26 mouse cellular contexts compared by ENCODE assay signal in the genomic region with DNA sequence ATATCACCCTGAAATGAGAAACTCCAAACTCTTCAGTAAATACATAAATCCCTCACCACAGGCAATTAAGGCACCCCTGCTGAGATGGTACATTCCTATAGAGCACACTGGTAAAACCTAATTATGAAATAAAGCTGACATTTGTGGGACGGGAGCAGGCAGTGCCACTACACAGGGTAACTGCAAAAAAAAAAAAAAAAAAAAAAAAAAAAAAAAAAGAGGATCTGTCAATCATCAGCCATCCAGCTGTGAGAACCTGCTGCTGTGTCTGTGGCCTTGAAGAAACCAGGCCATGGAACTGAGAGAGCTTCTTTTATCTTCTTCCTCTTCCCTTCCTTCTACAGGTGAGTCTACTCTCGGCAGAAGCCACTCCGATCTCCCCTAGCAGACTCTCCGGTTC.
DNase-seq lines count a peak whose midpoint lies in the region; ATAC-seq and TF ChIP-seq lines count a peak whose summit lies in the region.
"Had no signal": no experiment of that assay in that cellular context is flagged by ENCODE, and none has a peak within 500 bp of the region (broad histone marks: within the 10 kb centered on the region; RNA-seq: fewer than 3 reads in every experiment).

No protein-coding gene starts in this region.

- no peak for TF ChIP-seq RAD21 in CH12.LX (IDR thresholded peaks at IDR 0.05; ENCODE audit: low read depth, low read length)
- TF ChIP-seq RAD21 in MEL (IDR thresholded peaks at IDR 0.05; ENCODE audit: low read depth, low read length), result no peak

- no peak overlapping the region for H3K4me3 ChIP-seq in CH12.LX (replicated peaks in 1 of 3; ENCODE audit: low read depth in 2 of 3, low read length in 2 of 3, poor library complexity in 1 of 3)
- H3K4me3 ChIP-seq in MEL (ENCODE audit: control insufficient read depth in 1 of 2, insufficient read depth in 1 of 2, low read depth in 2 of 2, low read length in 2 of 2), result no peak overlapping the region
- no peak overlapping the region for H3K4me3 ChIP-seq in midbrain, embryonic 14.5 days (replicated peaks; ENCODE audit: low read depth, low read length)
- H3K4me3 ChIP-seq: embryonic facial prominence, embryonic 13.5 days; embryonic facial prominence, embryonic 15.5 days; erythroblast, embryonic 14.5 days; forebrain, embryonic 10.5 days; forebrain, embryonic 12.5 days had no signal

- no peaks in the 10 kb centered on the region for H3K27me3 ChIP-seq in CH12.LX (replicated peaks)
- no peaks in the 10 kb centered on the region for H3K27me3 ChIP-seq in MEL (ENCODE audit: control insufficient read depth in 1 of 2, insufficient read depth in 2 of 2, low read length in 2 of 2)
- no peaks in the 10 kb centered on the region for H3K27me3 ChIP-seq in midbrain, embryonic 14.5 days (ENCODE audit: control insufficient read depth, insufficient read depth, low read length)
- H3K27me3 ChIP-seq: embryonic facial prominence, embryonic 13.5 days; embryonic facial prominence, embryonic 15.5 days; forebrain, embryonic 12.5 days had no signal

- TF ChIP-seq POLR2A in CH12.LX (IDR thresholded peaks at IDR 0.05; ENCODE audit: low read depth, low read length) (no peak), MEL (IDR thresholded peaks at IDR 0.05; ENCODE audit: control insufficient read depth in 1 of 2, insufficient read depth in 1 of 2, low read depth in 1 of 2, low read length in 2 of 2, poor library complexity in 1 of 2) (no peak)

- dilution Hi-C loops in CH12.LX (cut with MboI; ENCODE audit: extremely low pct_ligation_motif_present, extremely low pct_unique_long_range_greater_than_20kb, low sequenced_read_pairs), result no loop called here

- no peak for TF ChIP-seq CTCF in CH12.LX (conservative IDR thresholded peaks at IDR 0.05 in 1 of 2, IDR thresholded peaks at IDR 0.05 in 1 of 2; ENCODE audit: low read depth in 2 of 2, low read length in 2 of 2)
- no peak for TF ChIP-seq CTCF in MEL (IDR thresholded peaks at IDR 0.05 in 2 of 3, conservative IDR thresholded peaks at IDR 0.05 in 1 of 3; ENCODE audit: control insufficient read depth in 1 of 3, insufficient read depth in 1 of 3, low read depth in 2 of 3, low read length in 3 of 3, poor library complexity in 1 of 3, severe bottlenecking in 1 of 3)

- no peak for ATAC-seq in midbrain, embryonic 14.5 days (ENCODE audit: low FRiP score, low TSS enrichment)
- ATAC-seq in megakaryocyte progenitor cell, adult 5-6 weeks (replicated peaks; ENCODE audit: poor library complexity), result no peak
- ATAC-seq: CD4-positive, CD25-positive, alpha-beta regulatory T cell, adult 4 months; forebrain, embryonic 14.5 days; forebrain, embryonic 16.5 days had no signal

- H3K4me1 ChIP-seq in CH12.LX (ENCODE audit: control insufficient read depth in 1 of 2, insufficient read depth in 2 of 2) (peaks cover 0 to 3% of the 10 kb centered on the region in 2 experiments; a peak in 2 of 4 replicates), MEL (ENCODE audit: control insufficient read depth in 1 of 2, insufficient read depth in 2 of 2, low read length in 2 of 2) (no peaks in the 10 kb centered on the region)
- no peaks in the 10 kb centered on the region for H3K4me1 ChIP-seq in midbrain, embryonic 14.5 days (ENCODE audit: control insufficient read depth, insufficient read depth, low read length)
- H3K4me1 ChIP-seq: embryonic facial prominence, embryonic 13.5 days; embryonic facial prominence, embryonic 15.5 days; forebrain, embryonic 10.5 days; forebrain, embryonic 12.5 days had no signal

- WGBS in midbrain, embryonic 14.5 days, result 70% methylated on average over 4 of the region's 4 CpGs

- H3K36me3 ChIP-seq in CH12.LX (replicated peaks in 1 of 2; ENCODE audit: control insufficient read depth in 1 of 2, insufficient read depth in 1 of 2, low read length in 1 of 2) (no peaks in the 10 kb centered on the region), MEL (ENCODE audit: control insufficient read depth in 1 of 2, insufficient read depth in 2 of 2, low read length in 2 of 2) (no peaks in the 10 kb centered on the region)
- H3K36me3 ChIP-seq in midbrain, embryonic 14.5 days (ENCODE audit: control insufficient read depth, insufficient read depth, low read length), result no peaks in the 10 kb centered on the region
- H3K36me3 ChIP-seq: embryonic facial prominence, embryonic 13.5 days; embryonic facial prominence, embryonic 15.5 days; forebrain, embryonic 10.5 days; forebrain, embryonic 12.5 days; G1E had no signal

- H3K9ac ChIP-seq in CH12.LX (ENCODE audit: insufficient read depth, low read depth) (no peak overlapping the region), MEL (ENCODE audit: control insufficient read depth, low read depth, low read length, poor library complexity, severe bottlenecking) (no peak overlapping the region)
- H3K9ac ChIP-seq in midbrain, embryonic 14.5 days (replicated peaks; ENCODE audit: low read length), result no peak overlapping the region
- H3K9ac ChIP-seq: embryonic facial prominence, embryonic 13.5 days; embryonic facial prominence, embryonic 15.5 days; forebrain, embryonic 12.5 days had no signal

- peak; percentile 21 for DNase-seq in retina, embryonic 14.5 days (ENCODE audit: low spot score)
- no peak for DNase-seq in retina, postnatal 1 day
- DNase-seq in CH12.LX (ENCODE audit: extremely low read depth) (no peak), MEL (ENCODE audit: low read depth, low spot score) (no peak)
- DNase-seq in midbrain, embryonic 14.5 days, result no peak
- DNase-seq: adrenal gland, adult 2 months; adrenal gland, postnatal 10 days; adrenal gland, postnatal 25 days; B cell, adult 2 months; cerebellum, adult 11 months; cerebellum, adult 18-20 months; cerebellum, adult 8-10 months; cerebellum, adult 9-11 months; cerebellum, postnatal 14 days; cerebellum, postnatal 36 days; embryo, embryonic 11 days had no signal

- TF ChIP-seq EP300 in CH12.LX (IDR thresholded peaks at IDR 0.05; ENCODE audit: low read length) (no peak), MEL (IDR thresholded peaks at IDR 0.05; ENCODE audit: low read depth in 1 of 2, low read length in 2 of 2) (no peak)

- no peaks in the 10 kb centered on the region for H3K9me3 ChIP-seq in CH12.LX (replicated peaks; ENCODE audit: low read length)
- H3K9me3 ChIP-seq in MEL (replicated peaks; ENCODE audit: insufficient read depth, low read length), result no peaks in the 10 kb centered on the region
- H3K9me3 ChIP-seq in midbrain, embryonic 14.5 days (ENCODE audit: control insufficient read depth, low read length), result no peaks in the 10 kb centered on the region
- H3K9me3 ChIP-seq: embryonic facial prominence, embryonic 13.5 days; embryonic facial prominence, embryonic 15.5 days; forebrain, embryonic 10.5 days; forebrain, embryonic 12.5 days; G1E had no signal

- no peak overlapping the region for H3K27ac ChIP-seq in CH12.LX (ENCODE audit: insufficient read depth, low read depth)
- H3K27ac ChIP-seq in MEL (ENCODE audit: control insufficient read depth, low read depth, low read length), result no peak overlapping the region
- H3K27ac ChIP-seq in midbrain, embryonic 14.5 days (replicated peaks; ENCODE audit: low read depth, low read length), result no peak overlapping the region
- H3K27ac ChIP-seq: embryonic facial prominence, embryonic 13.5 days; embryonic facial prominence, embryonic 15.5 days; forebrain, embryonic 10.5 days; forebrain, embryonic 12.5 days had no signal

- H3K79me2 ChIP-seq in CH12.LX (replicated peaks; ENCODE audit: control insufficient read depth, extremely low read depth, insufficient read depth, poor library complexity, severe bottlenecking) (no peaks in the 10 kb centered on the region), MEL (ENCODE audit: control insufficient read depth, insufficient read depth, low read length, poor library complexity) (no peaks in the 10 kb centered on the region)

- in situ Hi-C loops in CH12.LX (cut with MboI; ENCODE audit: low pct_ligation_motif_present, low pct_unique_long_range_greater_than_20kb, low sequenced_read_pairs), result no loop called here

- no peak overlapping the region for H3K4me2 ChIP-seq in CH12.LX (ENCODE audit: insufficient read depth, low read depth, poor library complexity, severe bottlenecking)
- no peak overlapping the region for H3K4me2 ChIP-seq in midbrain, embryonic 14.5 days (ENCODE audit: low read length)
- H3K4me2 ChIP-seq: embryonic facial prominence, embryonic 13.5 days; embryonic facial prominence, embryonic 15.5 days; forebrain, embryonic 12.5 days had no signal

TF ChIP-seq in CH12.LX, 34 proteins besides CTCF, POLR2A, EP300 and RAD21:
- no peak for TF ChIP-seq MEF2A (IDR thresholded peaks at IDR 0.05; ENCODE audit: borderline replicate concordance, low read depth, low read length)
- peak; percentile 98 for TF ChIP-seq ZNF384 (IDR thresholded peaks at IDR 0.05; ENCODE audit: low read depth, low read length)

TF ChIP-seq in MEL, 35 proteins besides CTCF, POLR2A, EP300 and RAD21:
- no peak for TF ChIP-seq MXI1 (IDR thresholded peaks at IDR 0.05; ENCODE audit: low read depth, low read length)
- TF ChIP-seq ZNF384 (IDR thresholded peaks at IDR 0.05; ENCODE audit: low read depth, low read length), result 0 out of 2 replicates have a peak, but pooled peaks have one; percentile 11
- no peak for TF ChIP-seq USF1 (IDR thresholded peaks at IDR 0.05; ENCODE audit: low read depth, low read length)
- TF ChIP-seq NELFE (IDR thresholded peaks at IDR 0.05; ENCODE audit: low read depth, low read length), result no peak
